18 mouse cellular contexts compared by ENCODE assay signal in genomic region chr11:67039799-67040198, GRCm38 (mm10). TPM values are rescaled to one million over a fixed set of nuclear protein-coding genes. Genes with fewer than 3 reads are reported as not detected.
A peak's percentile ranks its signal among the peaks of the same experiment; 100 is the strongest.
DNase-seq lines count a peak whose midpoint lies in the region; ATAC-seq and TF ChIP-seq lines count a peak whose summit lies in the region.
"Had no signal": no experiment of that assay in that cellular context is flagged by ENCODE, and none has a peak within 500 bp of the region (broad histone marks: within the 10 kb centered on the region; RNA-seq: fewer than 3 reads in every experiment).

No protein-coding gene starts in this region.

- no peak for ATAC-seq in forebrain, postnatal 0 days
- no peak for ATAC-seq in forebrain, embryonic 12.5 days (ENCODE audit: low FRiP score)
- ATAC-seq in liver, embryonic 14.5 days (ENCODE audit: insufficient read depth), result no peak
- ATAC-seq in liver, embryonic 12.5 days, result no peak

- H3K36me3 ChIP-seq in forebrain, postnatal 0 days (ENCODE audit: insufficient read depth), result peaks cover 41% of the 10 kb centered on the region
- H3K36me3 ChIP-seq in forebrain, embryonic 12.5 days (replicated peaks), result peaks cover 48% of the 10 kb centered on the region
- H3K36me3 ChIP-seq in liver, embryonic 14.5 days (replicated peaks; ENCODE audit: control insufficient read depth, insufficient read depth, low read depth), result peaks cover 2% of the 10 kb centered on the region
- peaks cover 49% of the 10 kb centered on the region for H3K36me3 ChIP-seq in liver, embryonic 12.5 days
- peaks cover 63% of the 10 kb centered on the region for H3K36me3 ChIP-seq in E14TG2a.4 (ENCODE audit: insufficient read depth, low read length)

- no peaks in the 10 kb centered on the region for H3K4me1 ChIP-seq in forebrain, postnatal 0 days (ENCODE audit: insufficient read depth)
- no peaks in the 10 kb centered on the region; the same call in 1 of the 2 replicates for H3K4me1 ChIP-seq in forebrain, embryonic 12.5 days
- peaks cover 0 to 3% of the 10 kb centered on the region in 2 experiments; a peak in 1 of 4 replicates for H3K4me1 ChIP-seq in liver, embryonic 14.5 days (replicated peaks; ENCODE audit: control insufficient read depth in 2 of 2, insufficient read depth in 2 of 2, low read length in 1 of 2)
- peaks cover 9% of the 10 kb centered on the region; the same call in 1 of the 2 replicates for H3K4me1 ChIP-seq in liver, embryonic 12.5 days
- H3K4me1 ChIP-seq in E14TG2a.4 (replicated peaks; ENCODE audit: low read depth, low read length), result peaks cover 60% of the 10 kb centered on the region
- H3K4me1 ChIP-seq: hindbrain, embryonic 13.5 days had no signal

- no peak for DNase-seq in forebrain, postnatal 0 days
- DNase-seq in liver, embryonic 14.5 days (ENCODE audit: low read depth in 3 of 3, low spot score in 3 of 3), result no peak
- DNase-seq in brain, embryonic 14.5 days (ENCODE audit: low read depth), result no peak
- no peak for DNase-seq in natural killer cell, adult 2 months (ENCODE audit: low spot score in 2 of 2)
- no peak for DNase-seq in ovary, postnatal 36 days (ENCODE audit: low spot score)
- DNase-seq: adrenal gland, adult 8-10 months; cerebellum, postnatal 36 days; kidney, adult 9 months; left cerebral cortex, postnatal 4 days; lung, adult 18-20 months; right cerebral cortex, postnatal 4 days; thymus, postnatal 14 days had no signal

- H3K4me3 ChIP-seq in forebrain, postnatal 0 days (ENCODE audit: low read depth, low read length), result no peak overlapping the region
- H3K4me3 ChIP-seq in forebrain, embryonic 12.5 days (replicated peaks), result no peak overlapping the region
- no peak overlapping the region for H3K4me3 ChIP-seq in liver, embryonic 14.5 days (ENCODE audit: insufficient read depth in 1 of 2, low read depth in 2 of 2, low read length in 2 of 2)
- no peak overlapping the region for H3K4me3 ChIP-seq in liver, embryonic 12.5 days
- no peak overlapping the region for H3K4me3 ChIP-seq in E14TG2a.4 (replicated peaks; ENCODE audit: low read length)
- H3K4me3 ChIP-seq: embryonic facial prominence, embryonic 12.5 days; hindbrain, embryonic 13.5 days; midbrain, embryonic 12.5 days had no signal

- no peaks in the 10 kb centered on the region for H3K27me3 ChIP-seq in forebrain, postnatal 0 days (ENCODE audit: insufficient read depth, low read length)
- H3K27me3 ChIP-seq in forebrain, embryonic 12.5 days, result no peaks in the 10 kb centered on the region
- H3K27me3 ChIP-seq in liver, embryonic 14.5 days (ENCODE audit: control insufficient read depth, insufficient read depth, low read length), result no peaks in the 10 kb centered on the region
- no peaks in the 10 kb centered on the region for H3K27me3 ChIP-seq in liver, embryonic 12.5 days (replicated peaks)
- no peaks in the 10 kb centered on the region for H3K27me3 ChIP-seq in E14TG2a.4 (ENCODE audit: insufficient read depth, low read length)
- H3K27me3 ChIP-seq: embryonic facial prominence, embryonic 12.5 days; hindbrain, embryonic 13.5 days; midbrain, embryonic 12.5 days had no signal

- TF ChIP-seq POLR2A in brain, embryonic 14.5 days (IDR thresholded peaks at IDR 0.05; ENCODE audit: borderline replicate concordance, extremely low read depth, insufficient read depth, insufficient read length, poor library complexity, severe bottlenecking), result no peak

- peak; percentile 26; the same call in 1 of the 2 replicates for TF ChIP-seq CTCF in forebrain, postnatal 0 days (IDR thresholded peaks at IDR 0.05; ENCODE audit: low read depth)
- peak; percentile 49 for TF ChIP-seq CTCF in liver, embryonic 14.5 days (IDR thresholded peaks at IDR 0.05; ENCODE audit: low read depth)
- TF ChIP-seq CTCF in E14TG2a.4 (conservative IDR thresholded peaks at IDR 0.05; ENCODE audit: low read length), result peak; percentile 84
- TF ChIP-seq CTCF in brain, embryonic 14.5 days (IDR thresholded peaks at IDR 0.05; ENCODE audit: borderline replicate concordance, extremely low read depth, insufficient read depth, insufficient read length), result peak; percentile 23; the same call in 1 of the 2 replicates

- H3K9ac ChIP-seq in forebrain, postnatal 0 days, result no peak overlapping the region
- H3K9ac ChIP-seq in forebrain, embryonic 12.5 days, result no peak overlapping the region
- no peak overlapping the region for H3K9ac ChIP-seq in liver, embryonic 14.5 days (replicated peaks)
- H3K9ac ChIP-seq in liver, embryonic 12.5 days, result no peak overlapping the region
- H3K9ac ChIP-seq: embryonic facial prominence, embryonic 12.5 days; hindbrain, embryonic 13.5 days; midbrain, embryonic 12.5 days had no signal

- no peaks in the 10 kb centered on the region for H3K9me3 ChIP-seq in forebrain, postnatal 0 days (ENCODE audit: low read length)
- H3K9me3 ChIP-seq in forebrain, embryonic 12.5 days, result no peaks in the 10 kb centered on the region
- H3K9me3 ChIP-seq in liver, embryonic 14.5 days (ENCODE audit: control insufficient read depth, low read length), result no peaks in the 10 kb centered on the region
- H3K9me3 ChIP-seq in liver, embryonic 12.5 days (replicated peaks), result no peaks in the 10 kb centered on the region
- no peaks in the 10 kb centered on the region for H3K9me3 ChIP-seq in E14TG2a.4 (ENCODE audit: low read length)
- H3K9me3 ChIP-seq: embryonic facial prominence, embryonic 12.5 days; hindbrain, embryonic 13.5 days; midbrain, embryonic 12.5 days had no signal

- 92% methylated on average over 3 of the region's 3 CpGs for WGBS in forebrain, postnatal 0 days
- WGBS in forebrain, embryonic 12.5 days, result 86% methylated on average over 3 of the region's 3 CpGs
- WGBS in liver, embryonic 14.5 days (ENCODE audit: insufficient replicate concordance), result 76% methylated on average over 3 of the region's 3 CpGs
- WGBS in liver, embryonic 12.5 days (ENCODE audit: insufficient replicate concordance), result 64% methylated on average over 3 of the region's 3 CpGs

- H3K27ac ChIP-seq in forebrain, postnatal 0 days (ENCODE audit: low read depth, low read length), result no peak overlapping the region
- no peak overlapping the region for H3K27ac ChIP-seq in forebrain, embryonic 12.5 days
- H3K27ac ChIP-seq in liver, embryonic 14.5 days, result no peak overlapping the region
- no peak overlapping the region for H3K27ac ChIP-seq in liver, embryonic 12.5 days
- H3K27ac ChIP-seq: embryonic facial prominence, embryonic 12.5 days; hindbrain, embryonic 13.5 days; midbrain, embryonic 12.5 days had no signal

- no peak overlapping the region for H3K4me2 ChIP-seq in forebrain, postnatal 0 days (ENCODE audit: low read depth)
- H3K4me2 ChIP-seq in forebrain, embryonic 12.5 days, result no peak overlapping the region
- no peak overlapping the region for H3K4me2 ChIP-seq in liver, embryonic 14.5 days (ENCODE audit: low read depth)
- no peak overlapping the region for H3K4me2 ChIP-seq in liver, embryonic 12.5 days
- H3K4me2 ChIP-seq: embryonic facial prominence, embryonic 12.5 days; hindbrain, embryonic 13.5 days; midbrain, embryonic 12.5 days had no signal

- no peak for TF ChIP-seq EP300 in liver, embryonic 14.5 days (IDR thresholded peaks at IDR 0.05; ENCODE audit: low read depth)

RNA-seq across cellular contexts. Expression of gene Adprm, which starts 12.6 kb away (rescaled TPM):
- 22.2 and 23.2 TPM in 2 replicates for total RNA-seq in forebrain, postnatal 0 days (2014; rRNA removed)
- 24.6 and 26.3 TPM in 2 replicates for polyA plus RNA-seq in forebrain, postnatal 0 days (2015; fragmentation: Nextera tagmentation; extraction: Ambion mirVana)
- 27.0 and 31.9 TPM in 2 replicates for polyA plus RNA-seq in forebrain, embryonic 12.5 days (2016; fragmentation: Nextera tagmentation; extraction: Ambion mirVana)
- polyA plus RNA-seq in liver, embryonic 14.5 days (2012; rRNA removed), result 5.9 and 7.9 TPM in 2 replicates
- polyA plus RNA-seq in liver, embryonic 14.5 days (2014; fragmentation: Nextera tagmentation; extraction: Ambion mirVana), result 9.6 and 9.7 TPM in 2 replicates
- 11.9 and 14.5 TPM in 2 replicates for polyA plus RNA-seq in liver, embryonic 12.5 days (2016; fragmentation: Nextera tagmentation; extraction: Ambion mirVana)
- polyA plus RNA-seq in brain, embryonic 14.5 days (2012; rRNA removed), result 28.8 and 33.5 TPM in 2 replicates

RNA-seq across cellular contexts. Expression of gene Sco1, which starts 12.7 kb away (rescaled TPM):
- total RNA-seq in forebrain, postnatal 0 days (2014; rRNA removed), result 16.0 and 18.3 TPM in 2 replicates
- polyA plus RNA-seq in forebrain, postnatal 0 days (2015; fragmentation: Nextera tagmentation; extraction: Ambion mirVana), result 11.9 and 13.9 TPM in 2 replicates
- polyA plus RNA-seq in forebrain, embryonic 12.5 days (2016; fragmentation: Nextera tagmentation; extraction: Ambion mirVana), result 15.8 and 16.4 TPM in 2 replicates
- polyA plus RNA-seq in liver, embryonic 14.5 days (2012; rRNA removed), result 2.2 and 2.9 TPM in 2 replicates
- polyA plus RNA-seq in liver, embryonic 14.5 days (2014; fragmentation: Nextera tagmentation; extraction: Ambion mirVana), result 4.8 and 4.9 TPM in 2 replicates
- 12.8 and 13.4 TPM in 2 replicates for polyA plus RNA-seq in liver, embryonic 12.5 days (2016; fragmentation: Nextera tagmentation; extraction: Ambion mirVana)
- 5.6 and 7.5 TPM in 2 replicates for polyA plus RNA-seq in brain, embryonic 14.5 days (2012; rRNA removed)

RNA-seq across cellular contexts. Expression of gene Tmem220, which starts 14.8 kb away (rescaled TPM):
- total RNA-seq in forebrain, postnatal 0 days (2014; rRNA removed), result not detected in 2 replicates
- 0.36 and 0.77 TPM in 2 replicates for polyA plus RNA-seq in forebrain, postnatal 0 days (2015; fragmentation: Nextera tagmentation; extraction: Ambion mirVana)
- 0.46 and 0.81 TPM in 2 replicates for polyA plus RNA-seq in forebrain, embryonic 12.5 days (2016; fragmentation: Nextera tagmentation; extraction: Ambion mirVana)
- polyA plus RNA-seq in liver, embryonic 14.5 days (2012; rRNA removed), result 1.2 and 1.6 TPM in 2 replicates
- 0.88 and 1.5 TPM in 2 replicates for polyA plus RNA-seq in liver, embryonic 14.5 days (2014; fragmentation: Nextera tagmentation; extraction: Ambion mirVana)
- 0.93 and 1.2 TPM in 2 replicates for polyA plus RNA-seq in liver, embryonic 12.5 days (2016; fragmentation: Nextera tagmentation; extraction: Ambion mirVana)
- 0.45 and 0.93 TPM in 2 replicates for polyA plus RNA-seq in brain, embryonic 14.5 days (2012; rRNA removed)

RNA-seq across cellular contexts. Expression of gene Myh3, which starts 38.3 kb away (rescaled TPM):
- 0.24 and 0.54 TPM in 2 replicates for total RNA-seq in forebrain, postnatal 0 days (2014; rRNA removed)
- 0.15 and 0.24 TPM in 2 replicates for polyA plus RNA-seq in forebrain, postnatal 0 days (2015; fragmentation: Nextera tagmentation; extraction: Ambion mirVana)
- 0.33 and 0.87 TPM in 2 replicates for polyA plus RNA-seq in forebrain, embryonic 12.5 days (2016; fragmentation: Nextera tagmentation; extraction: Ambion mirVana)
- 0.03 and 0.06 TPM in 2 replicates for polyA plus RNA-seq in liver, embryonic 14.5 days (2012; rRNA removed)
- polyA plus RNA-seq in liver, embryonic 14.5 days (2014; fragmentation: Nextera tagmentation; extraction: Ambion mirVana), result 0.06 TPM in 1 of 2 replicates, not detected in the other
- polyA plus RNA-seq in liver, embryonic 12.5 days (2016; fragmentation: Nextera tagmentation; extraction: Ambion mirVana), result 0.58 and 1.4 TPM in 2 replicates
- polyA plus RNA-seq in brain, embryonic 14.5 days (2012; rRNA removed), result 1.2 and 1.4 TPM in 2 replicates

Comparison
In these comparisons a context has a peak if more than half of its experiments do, and no peak if none do; other contexts are left out.
1. CTCF ChIP-seq: peak in every context shown above with its lines; median percentile 84 in E14TG2a.4; 49 in liver, embryonic 14.5 days; 26 in forebrain, postnatal 0 days; 23 in brain, embryonic 14.5 days.